Mouse (Mus musculus): ENCODE results near the gene Ccdc12.

DNA sequence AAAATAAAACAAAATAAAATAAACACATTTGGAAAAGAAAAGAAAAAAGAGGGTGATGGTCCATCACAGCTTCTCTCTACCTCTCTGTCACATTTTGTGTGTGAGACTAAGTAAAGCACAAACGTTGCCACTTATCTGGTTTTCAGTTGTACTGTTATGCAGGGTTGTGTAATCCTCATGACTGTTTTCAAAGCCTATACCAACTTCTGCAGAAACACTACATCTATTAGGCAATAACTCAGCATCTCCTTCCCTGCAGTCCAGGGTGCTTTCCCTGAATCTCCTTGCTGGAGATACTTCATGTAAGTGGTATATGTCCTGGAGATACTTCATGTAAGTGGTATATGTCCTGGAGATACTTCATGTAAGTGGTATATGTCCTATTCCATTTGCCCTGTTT lies 6.5 kb downstream of the Ccdc12 start:
- TF ChIP-seq POLR2A (IDR thresholded peaks at IDR 0.05; ENCODE audit: extremely low read depth, insufficient read depth, low read length), result no peak
- TF ChIP-seq CTCF (IDR thresholded peaks at IDR 0.05; ENCODE audit: extremely low read depth, insufficient read depth, low read length), result no peak

Data from cortical plate, adult 2 months (tissue).